Mouse (Mus musculus) bone marrow macrophage, adult 2 months (primary cell): ENCODE results near the gene Olfr1359.
"Not testable (repeated sequence)": the region's sequence is repeated elsewhere in the genome, so short reads cannot be mapped to it uniquely, and the experiment has no call there.

Source experiments
- CTCF ChIP-seq: IDR thresholded peaks from 2 replicates; pipeline ENCODE4 v1.5.1; 2012; ENCODE audit warnings: low read depth, mild to moderate bottlenecking, low read length, moderate library complexity
- POLR2A ChIP-seq: IDR thresholded peaks from 2 replicates; pipeline ENCODE4 v1.6.1; 2012; ENCODE audit warnings: mild to moderate bottlenecking, low read depth, low read length, borderline replicate concordance

GRCm38 (mm10) chr13:21721757-21722372, 24.0 kb downstream of the Olfr1359 start, which contains the start of gene Hist1h2bm:
- TF ChIP-seq CTCF, result not testable (repeated sequence)
- TF ChIP-seq POLR2A, result peak; percentile 35; the same call in 1 of the 2 replicates
